Mouse (Mus musculus) neural tube, embryonic 11.5 days (tissue): ENCODE measurements around the gene Dnmbp. TPM values are rescaled to one million over a fixed set of nuclear protein-coding genes. Genes with fewer than 3 reads are reported as not detected.
"Not testable (repeated sequence)": the region's sequence is repeated elsewhere in the genome, so short reads cannot be mapped to it uniquely, and the experiment has no call there.

Experiments used
- ATAC-seq: fragments of 200-750 bp; cut with Nextera tagmentation; 2 replicates; pipeline ENCODE4 v1.8.0; 2017; ENCODE audit warnings: moderate number of reproducible peaks, mild to moderate bottlenecking, moderate TSS enrichment, moderate library complexity; ENCODE audit not compliant: insufficient read depth, low FRiP score, low TSS enrichment
- DNase-seq: peaks from one replicate; pipeline ENCODE4 v3.0.0-alpha.2; 2015; ENCODE audit warnings: low spot score
- H3K27ac ChIP-seq: fragments of 300-500 bp; sonication (generic); 2 replicates; pipeline ENCODE4 v1.5.1; 2014; ENCODE audit warnings: low read depth, mild to moderate bottlenecking, low read length
- H3K27me3 ChIP-seq: fragments of 300-500 bp; sonication (generic); 2 replicates; pipeline ENCODE4 v1.6.1; 2014; ENCODE audit warnings: mild to moderate bottlenecking, low read length, mixed read lengths; ENCODE audit not compliant: control insufficient read depth, insufficient read depth
- H3K36me3 ChIP-seq: fragments of 300-500 bp; sonication (generic); 2 replicates; pipeline ENCODE4 v1.6.1; 2014; ENCODE audit warnings: mild to moderate bottlenecking, low read length, moderate library complexity, mixed read lengths; ENCODE audit not compliant: control insufficient read depth, insufficient read depth
- H3K4me1 ChIP-seq: fragments of 300-500 bp; sonication (generic); 2 replicates; pipeline ENCODE4 v1.6.1; 2014; ENCODE audit warnings: low read length, mixed read lengths; ENCODE audit not compliant: control insufficient read depth, insufficient read depth
- H3K4me2 ChIP-seq: fragments of 300-500 bp; sonication (generic); 2 replicates; pipeline ENCODE4 v1.6.1; 2014; ENCODE audit warnings: low read depth, mild to moderate bottlenecking, moderate library complexity
- H3K4me3 ChIP-seq: fragments of 300-500 bp; sonication (generic); 2 replicates; pipeline ENCODE4 v1.5.1; 2014; ENCODE audit warnings: low read depth, low read length
- H3K9ac ChIP-seq: fragments of 300-500 bp; sonication (generic); 2 replicates; pipeline ENCODE4 v1.6.1; 2014; ENCODE audit warnings: mild to moderate bottlenecking, low read length
- H3K9me3 ChIP-seq: fragments of 300-500 bp; sonication (generic); 2 replicates; pipeline ENCODE4 v1.6.1; 2016; ENCODE audit warnings: low read length; ENCODE audit not compliant: control insufficient read depth
- WGBS: fragments of 180-500 bp; shearing (Covaris S2); extraction: QIAGEN DNeasy Blood & Tissue Kit; methylation state at CpG from one replicate; pipeline ENCODE4 v1.1.7; 2014; 5-methylcytosine and 5-hydroxymethylcytosine counted together
- polyA plus RNA-seq: library from polyadenylated mRNA; unstranded; fragments of >200 nt; fragmentation: Nextera tagmentation; extraction: Ambion mirVana; gene quantifications from 2 replicates; pipeline ENCODE4 v1.2.1, GENCODE M21; 2014

Gene Dnmbp
- polyA plus RNA-seq, 1 experiment from 2014 or later = 15.7 TPM

- Histone ChIP-seq H3K27me3 (no peaks in the 10 kb centered on the region), H3K9me3 (no peaks in the 10 kb centered on the region), H3K27ac (no peak overlapping the region), H3K4me3 (no peak overlapping the region), H3K36me3 (no peaks in the 10 kb centered on the region), H3K4me1 (no peaks in the 10 kb centered on the region), H3K4me2 (no peak overlapping the region), H3K9ac (no peak overlapping the region)
- ATAC-seq (no peak), DNase-seq (no peak)
- WGBS = 20% methylated on average over 4 of the region's 4 CpGs
These were observed 17.4 kb upstream of the Dnmbp start for GRCm38 (mm10) chr19:43957402-43957801.

GRCm38 (mm10) chr19:43955266-43955665 is 15.3 kb upstream of the Dnmbp start:
- H3K9me3 ChIP-seq = no peaks in the 10 kb centered on the region
- no peak overlapping the region for H3K9ac ChIP-seq
- no peak overlapping the region for H3K4me3 ChIP-seq
- no peak overlapping the region for H3K27ac ChIP-seq
- no peaks in the 10 kb centered on the region for H3K4me1 ChIP-seq
- H3K36me3 ChIP-seq = no peaks in the 10 kb centered on the region
- 60% methylated on average over 5 of the region's 5 CpGs for WGBS
- no peaks in the 10 kb centered on the region for H3K27me3 ChIP-seq
- DNase-seq (no peak), ATAC-seq (no peak)
- no peak overlapping the region for H3K4me2 ChIP-seq

GRCm38 (mm10) chr19:43954864-43955263 is 14.9 kb upstream of the Dnmbp start:
- WGBS = 63% methylated on average over 4 of the region's 4 CpGs
- Histone ChIP-seq H3K4me3 (no peak overlapping the region), H3K27me3 (no peaks in the 10 kb centered on the region), H3K27ac (no peak overlapping the region), H3K4me2 (no peak overlapping the region), H3K4me1 (no peaks in the 10 kb centered on the region), H3K36me3 (no peaks in the 10 kb centered on the region), H3K9ac (no peak overlapping the region), H3K9me3 (no peaks in the 10 kb centered on the region)
- no peak for DNase-seq
- no peak for ATAC-seq

- ATAC-seq, H3K4me3 ChIP-seq, H3K27me3 ChIP-seq, H3K4me1 ChIP-seq, H3K27ac ChIP-seq, DNase-seq, H3K9ac ChIP-seq, H3K4me2 ChIP-seq, H3K36me3 ChIP-seq, H3K9me3 ChIP-seq: not testable (repeated sequence)
- WGBS = 95% methylated on average over 6 of the region's 8 CpGs
These were observed 12.9 kb upstream of the Dnmbp start for GRCm38 (mm10) chr19:43952936-43953335.

- Histone ChIP-seq H3K36me3 (no peaks in the 10 kb centered on the region), H3K9me3 (no peaks in the 10 kb centered on the region), H3K4me3 (no peak overlapping the region), H3K4me2 (no peak overlapping the region), H3K27ac (no peak overlapping the region), H3K4me1 (peaks cover 2% of the 10 kb centered on the region; the same call in 1 of the 2 replicates), H3K9ac (no peak overlapping the region), H3K27me3 (no peaks in the 10 kb centered on the region)
- no peak for ATAC-seq
- WGBS = 3% methylated on average over 9 of the region's 12 CpGs
- DNase-seq = peak; percentile 46
These were observed 9.3 kb upstream of the Dnmbp start for GRCm38 (mm10) chr19:43949111-43949810.

- ATAC-seq (no peak), DNase-seq (no peak)
- Histone ChIP-seq H3K36me3 (no peaks in the 10 kb centered on the region), H3K27ac (no peak overlapping the region), H3K27me3 (no peaks in the 10 kb centered on the region), H3K9me3 (no peaks in the 10 kb centered on the region), H3K4me2 (no peak overlapping the region), H3K9ac (no peak overlapping the region), H3K4me3 (no peak overlapping the region), H3K4me1 (peaks cover 2% of the 10 kb centered on the region; the same call in 1 of the 2 replicates)
- 89% methylated on average over 8 of the region's 8 CpGs for WGBS
These were observed 4.6 kb upstream of the Dnmbp start for GRCm38 (mm10) chr19:43944566-43944965.

- Histone ChIP-seq H3K27ac (no peak overlapping the region), H3K4me3 (no peak overlapping the region), H3K9me3 (no peaks in the 10 kb centered on the region), H3K9ac (no peak overlapping the region), H3K27me3 (no peaks in the 10 kb centered on the region), H3K4me1 (peaks cover 5% of the 10 kb centered on the region; the same call in 1 of the 2 replicates), H3K4me2 (no peak overlapping the region), H3K36me3 (no peaks in the 10 kb centered on the region)
- ATAC-seq = no peak
- WGBS = 72% methylated on average over 16 of the region's 16 CpGs
- no peak for DNase-seq
These were observed 3.1 kb upstream of the Dnmbp start for GRCm38 (mm10) chr19:43943076-43943475.

GRCm38 (mm10) chr19:43939171-43939768 is 721 bp downstream of the Dnmbp start:
- no peaks in the 10 kb centered on the region for H3K9me3 ChIP-seq
- ATAC-seq = no peak
- WGBS = 35% methylated on average over 16 of the region's 16 CpGs
- H3K27ac ChIP-seq = no peak overlapping the region
- DNase-seq = no peak
- H3K27me3 ChIP-seq = no peaks in the 10 kb centered on the region
- H3K36me3 ChIP-seq = no peaks in the 10 kb centered on the region
- peak overlapping the region; percentile 65 for H3K4me2 ChIP-seq
- H3K4me1 ChIP-seq = peaks cover 5% of the 10 kb centered on the region; the same call in 1 of the 2 replicates
- peak overlapping the region; percentile 82 for H3K9ac ChIP-seq
- H3K4me3 ChIP-seq = peak overlapping the region; percentile 74

GRCm38 (mm10) chr19:43938355-43938754 is 1.6 kb downstream of the Dnmbp start:
- Histone ChIP-seq H3K4me1 (peaks cover 5% of the 10 kb centered on the region; the same call in 1 of the 2 replicates), H3K9ac (no peak overlapping the region), H3K4me2 (no peak overlapping the region), H3K27ac (no peak overlapping the region), H3K27me3 (no peaks in the 10 kb centered on the region), H3K9me3 (no peaks in the 10 kb centered on the region), H3K4me3 (no peak overlapping the region; the same call in 1 of the 2 replicates), H3K36me3 (no peaks in the 10 kb centered on the region)
- 45% methylated on average over 11 of the region's 11 CpGs for WGBS
- DNase-seq = no peak
- no peak for ATAC-seq
